Comparison of ENCODE assay signal across 29 mouse cellular contexts in the genomic region with DNA sequence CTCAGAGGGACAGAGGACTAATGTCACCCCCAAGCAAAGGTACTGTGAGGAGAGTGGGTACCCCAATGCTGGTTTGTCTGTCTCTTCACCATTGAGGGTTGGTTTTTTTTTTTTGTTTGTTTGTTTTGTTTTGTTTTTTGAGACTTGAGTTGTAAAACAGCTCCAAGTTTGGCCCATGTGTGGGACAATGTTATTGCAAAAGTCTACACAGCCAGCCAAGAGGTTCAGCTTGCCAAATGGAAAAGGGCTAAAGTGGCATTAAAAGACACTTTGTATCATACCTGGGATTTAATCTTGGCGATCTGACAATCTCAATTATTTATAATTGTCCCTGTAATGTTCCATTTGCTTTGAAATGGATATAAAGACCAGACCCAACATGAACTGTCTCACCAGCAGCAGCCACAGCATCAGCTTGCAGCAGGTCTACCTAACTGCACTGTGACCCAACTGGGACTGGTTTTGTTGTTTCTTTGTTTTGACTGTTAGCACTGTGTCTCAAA.
"Had no signal": no experiment of that assay in that cellular context is flagged by ENCODE, and none has a peak within 500 bp of the region (broad histone marks: within the 10 kb centered on the region; RNA-seq: fewer than 3 reads in every experiment).

No protein-coding gene starts in this region.

- H3K27ac ChIP-seq: gastrocnemius, adult 2 months; heart, embryonic 10.5 days; heart, embryonic 13.5 days; heart, embryonic 15.5 days; hindbrain, embryonic 13.5 days; hindbrain, embryonic 15.5 days; hindbrain, postnatal 0 days; kidney, embryonic 15.5 days; kidney, postnatal 0 days; limb, embryonic 13.5 days; limb, embryonic 15.5 days; liver, embryonic 13.5 days; liver, embryonic 15.5 days had no signal

- ATAC-seq: hindbrain, postnatal 0 days; intestine, embryonic 16.5 days had no signal

- H3K4me2 ChIP-seq: heart, embryonic 13.5 days; heart, embryonic 15.5 days; hindbrain, embryonic 13.5 days; hindbrain, embryonic 15.5 days; kidney, embryonic 15.5 days; limb, embryonic 13.5 days; limb, embryonic 15.5 days; liver, embryonic 11.5 days; liver, embryonic 13.5 days; liver, embryonic 15.5 days had no signal

- H3K4me3 ChIP-seq: gastrocnemius, adult 2 months; heart, embryonic 10.5 days; heart, embryonic 13.5 days; heart, embryonic 15.5 days; hindbrain, embryonic 13.5 days; hindbrain, embryonic 15.5 days; kidney, embryonic 15.5 days; limb, embryonic 13.5 days; limb, embryonic 15.5 days; liver, embryonic 13.5 days; liver, embryonic 15.5 days had no signal

- H3K36me3 ChIP-seq: heart, embryonic 15.5 days; hindbrain, embryonic 15.5 days; limb, embryonic 15.5 days had no signal

- H3K9me3 ChIP-seq: heart, embryonic 10.5 days; heart, embryonic 15.5 days; hindbrain, embryonic 15.5 days; kidney, embryonic 15.5 days; limb, embryonic 15.5 days; liver, embryonic 13.5 days; liver, embryonic 15.5 days had no signal

- H3K9ac ChIP-seq: heart, embryonic 13.5 days; heart, embryonic 15.5 days; hindbrain, embryonic 13.5 days; hindbrain, embryonic 15.5 days; kidney, embryonic 15.5 days; limb, embryonic 13.5 days; limb, embryonic 15.5 days; liver, embryonic 13.5 days; liver, embryonic 15.5 days had no signal

- DNase-seq: gastrocnemius, adult 2 months; gastrocnemius, postnatal 10 days; gastrocnemius, postnatal 25 days; heart, adult 18-20 months; heart, postnatal 14 days; heart, postnatal 36 days; kidney, adult 11 months; kidney, adult 2 months; kidney, adult 9 months; kidney, postnatal 14 days; kidney, postnatal 36 days; layer of hippocampus, adult 9-11 months; layer of hippocampus, postnatal 36 days; left cerebral cortex, postnatal 4 days; liver, embryonic 13.5 days; lung, adult 18-20 months had no signal

- H3K27me3 ChIP-seq: heart, embryonic 13.5 days; heart, embryonic 15.5 days; hindbrain, embryonic 13.5 days; hindbrain, embryonic 15.5 days; kidney, embryonic 15.5 days; limb, embryonic 13.5 days; limb, embryonic 15.5 days; liver, embryonic 13.5 days; liver, embryonic 15.5 days had no signal

- H3K4me1 ChIP-seq: heart, embryonic 10.5 days; heart, embryonic 13.5 days; heart, embryonic 15.5 days; hindbrain, embryonic 13.5 days; hindbrain, embryonic 15.5 days; kidney, embryonic 15.5 days; limb, embryonic 13.5 days; limb, embryonic 15.5 days; liver, embryonic 13.5 days; liver, embryonic 15.5 days had no signal
